Mouse (Mus musculus): Measurements from ENCODE around the gene Dhrs13. TPM values are rescaled to one million over a fixed set of nuclear protein-coding genes. Genes with fewer than 3 reads are reported as not detected.

Dhrs13 gene
- 10 to 100 TPM; 29.1 to 33.5 TPM for total RNA-seq (2021)

DNA sequence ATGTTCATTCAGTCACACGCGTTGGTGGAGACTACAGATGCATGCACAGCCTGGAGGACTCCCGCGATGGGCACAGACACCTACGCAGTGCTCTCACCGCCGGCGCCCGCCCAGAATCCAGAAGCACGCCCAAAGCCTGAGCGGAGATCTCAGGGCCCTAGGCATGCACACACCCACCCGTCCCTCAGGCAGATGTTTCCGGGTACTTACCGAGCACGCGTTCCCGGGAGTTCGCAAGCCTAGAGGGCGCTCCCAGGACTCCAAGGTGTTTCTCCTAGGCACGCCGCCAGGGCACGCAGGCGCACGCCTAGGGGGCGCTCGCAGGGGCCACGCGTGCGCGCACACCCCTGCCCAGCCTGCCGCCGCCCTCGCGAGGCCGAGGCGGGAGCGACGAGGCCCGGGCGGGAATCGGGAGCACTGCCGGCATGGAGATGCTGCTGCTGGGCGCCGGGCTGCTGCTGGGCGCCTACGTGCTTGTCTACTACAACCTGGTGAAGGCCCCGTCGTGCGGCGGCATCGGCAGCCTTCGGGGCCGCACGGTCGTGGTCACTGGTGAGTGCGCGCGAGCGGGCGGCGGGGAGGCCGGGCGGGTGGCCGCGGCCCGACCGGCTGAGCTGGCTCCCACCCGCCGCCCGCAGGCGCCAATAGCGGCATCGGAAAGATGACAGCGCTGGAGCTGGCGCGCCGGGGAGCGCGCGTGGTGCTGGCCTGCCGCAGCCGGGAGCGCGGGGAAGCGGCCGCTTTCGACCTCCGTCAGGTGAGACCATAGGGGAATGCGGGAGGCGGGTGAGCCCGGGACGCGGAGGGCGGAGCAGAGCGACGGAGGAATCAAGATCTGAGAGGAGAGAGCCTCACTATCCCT, at the start of gene Dhrs13:
TSS of gene Dhrs13 (plus strand) at position 334 of the 862 bp plus-strand sequence.
- peak; percentile 91 for DNase-seq
- intact Hi-C loops (cut with DNase I), result no loop called here

DNA sequence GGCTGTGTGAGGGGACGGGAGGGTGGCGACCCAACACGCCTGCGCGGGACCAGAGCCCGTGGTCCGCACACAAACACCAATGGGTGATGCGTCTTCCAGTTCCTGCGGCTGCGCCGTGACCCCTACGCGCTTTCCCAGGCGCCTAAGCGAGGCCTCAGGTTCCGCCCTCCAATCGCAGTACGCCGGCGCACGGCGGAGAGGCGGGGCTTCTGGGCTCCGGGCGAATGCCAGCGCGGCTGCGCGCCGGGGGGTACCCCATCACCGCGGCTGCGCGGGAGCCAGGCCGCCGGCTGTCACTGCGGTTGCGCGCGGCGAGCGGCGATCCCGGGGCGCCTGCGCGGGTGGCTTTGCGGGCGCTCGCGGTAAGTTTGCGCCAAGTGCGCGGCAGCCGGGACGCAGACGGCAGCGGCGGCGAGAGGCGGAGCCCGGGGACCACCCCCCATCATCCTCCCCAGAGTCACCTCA, 49.6 kb upstream of the Dhrs13 start, which contains the start of gene Phf12:
TSS of gene Phf12 (plus strand) at position 314 of the 465 bp plus-strand sequence.
- peak; percentile 100 for DNase-seq
- intact Hi-C loops (cut with DNase I), result no loop called here

DNA sequence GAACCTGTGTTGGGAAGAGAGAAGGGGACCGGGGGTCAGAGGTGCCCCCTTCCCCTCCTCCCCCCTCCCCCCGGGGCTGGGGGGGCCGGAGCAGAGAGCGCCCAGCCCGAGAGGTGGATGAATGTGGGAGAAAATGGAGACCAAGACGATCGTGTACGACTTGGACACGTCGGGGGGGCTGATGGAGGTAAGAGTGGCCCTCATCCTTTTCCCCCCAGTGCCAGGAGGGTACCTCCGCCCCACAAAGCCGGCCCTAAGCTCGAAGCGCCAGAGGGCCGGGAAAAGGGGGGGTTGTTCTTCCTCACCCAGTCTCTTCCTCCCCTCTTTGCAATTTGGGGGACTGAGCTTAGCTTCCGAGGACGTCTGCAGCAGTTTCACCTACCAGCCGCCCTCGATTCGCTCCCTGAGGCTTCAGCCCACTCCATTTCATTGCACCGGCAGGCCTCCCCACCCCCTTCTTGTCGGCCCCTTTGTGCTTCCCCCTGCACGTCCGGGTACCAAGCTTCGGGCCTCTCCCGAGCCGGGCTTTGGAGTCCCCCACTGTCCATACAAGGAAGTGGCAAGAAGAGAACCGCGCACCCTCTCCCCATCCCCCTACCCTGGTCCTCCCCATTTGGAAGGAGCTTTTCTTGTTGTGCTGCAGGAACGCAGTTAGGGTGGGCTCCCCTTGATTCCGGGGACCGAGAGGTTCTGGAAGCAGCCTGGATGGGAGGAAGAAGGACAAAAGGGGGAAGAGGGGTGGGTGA, 48.7 kb upstream of the Dhrs13 start:
- intact Hi-C loops (cut with DNase I), result no loop called here
- peak; percentile 60 for DNase-seq

DNA sequence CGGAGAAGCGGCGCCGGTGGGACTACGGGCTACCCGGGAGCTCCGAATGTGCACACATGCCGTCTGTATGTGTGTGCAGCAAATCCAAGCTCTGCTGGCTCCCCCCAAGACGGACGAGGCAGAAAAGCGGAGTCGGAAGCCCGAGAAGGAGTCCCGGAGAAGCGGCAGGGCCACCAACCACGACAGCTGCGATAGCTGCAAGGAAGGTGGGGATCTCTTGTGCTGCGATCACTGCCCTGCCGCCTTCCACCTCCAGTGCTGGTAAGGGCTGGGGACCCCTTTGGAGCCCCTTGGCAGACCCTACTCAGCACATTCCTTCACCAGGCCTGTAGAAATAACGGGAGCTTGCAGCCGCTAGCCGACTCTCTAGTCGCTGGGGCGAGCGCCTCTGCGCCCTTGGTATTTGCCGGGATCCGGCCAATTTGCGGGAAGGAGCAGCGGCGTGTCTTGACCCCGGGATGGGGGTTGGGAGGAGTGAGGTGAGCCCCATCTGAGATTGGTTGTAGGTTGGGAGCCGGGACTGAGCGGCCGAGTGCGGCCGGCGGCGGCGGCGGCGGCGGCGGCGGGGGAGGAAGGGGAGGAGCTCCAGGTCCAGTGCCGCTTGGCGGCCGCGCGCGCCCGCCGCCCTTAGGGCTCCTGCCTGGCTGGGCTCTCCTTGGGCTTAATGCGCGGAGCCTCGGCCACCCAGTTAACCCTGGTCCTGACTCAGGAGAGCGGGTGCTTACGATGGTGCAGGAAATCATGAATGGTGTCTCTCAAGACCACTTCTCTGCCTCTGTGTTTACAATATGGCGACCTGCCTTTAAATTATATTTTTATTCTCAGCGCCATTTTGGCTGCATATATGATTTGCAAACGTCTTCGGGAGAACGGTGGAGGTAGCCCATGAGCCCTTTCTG, 47.9 kb upstream of the Dhrs13 start:
- intact Hi-C loops (cut with DNase I), result no loop called here
- peak; percentile 68 for DNase-seq

DNA sequence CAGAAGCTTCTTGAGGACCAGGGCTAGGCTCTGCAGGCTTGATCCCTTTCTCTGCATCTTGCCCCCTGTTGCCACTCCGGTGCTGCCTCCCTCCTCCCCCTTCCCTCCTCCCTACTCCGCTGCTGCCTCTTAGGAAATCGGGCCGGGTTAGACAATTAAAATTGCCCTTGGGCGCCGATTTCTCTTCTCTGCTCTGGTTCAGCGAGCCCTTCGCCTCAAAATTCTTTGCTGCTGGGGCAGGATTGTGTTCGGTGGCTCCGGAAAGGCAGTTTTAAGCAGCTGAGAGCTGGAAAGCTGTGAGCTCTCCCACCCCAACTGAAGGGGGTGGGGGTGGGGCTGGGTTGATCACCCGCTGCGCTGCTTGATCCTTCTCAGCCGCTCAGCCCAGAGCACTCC, 47.2 kb upstream of the Dhrs13 start:
- peak; percentile 59 for DNase-seq
- intact Hi-C loops (cut with DNase I), result no loop called here

DNA sequence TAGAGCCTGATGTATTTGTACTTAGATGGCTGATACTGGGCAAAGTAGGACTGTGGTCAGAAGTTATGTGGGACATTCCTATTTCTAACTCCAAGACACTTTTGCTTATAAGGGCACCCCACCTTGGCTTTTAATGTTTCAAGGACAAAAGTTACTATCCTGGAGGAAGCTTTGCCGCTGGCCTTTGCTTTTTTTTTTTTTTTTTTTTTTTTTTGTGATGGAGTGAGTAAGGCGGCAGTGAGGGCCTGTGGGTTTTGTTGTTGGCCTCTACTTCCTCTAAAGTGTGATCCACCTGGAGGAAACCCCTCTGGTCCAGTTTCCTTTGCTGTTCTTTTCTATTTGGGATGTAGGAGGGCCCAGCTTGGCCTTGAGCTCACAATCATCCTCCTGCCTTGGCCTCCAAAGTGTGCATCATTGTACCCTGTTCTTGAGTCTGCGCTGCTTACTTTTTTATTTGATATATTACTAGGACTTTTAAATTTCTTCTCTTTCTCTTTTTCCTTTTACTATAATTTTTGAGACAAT, 46.5 kb upstream of the Dhrs13 start:
- intact Hi-C loops (cut with DNase I), result no loop called here
- no peak for DNase-seq

DNA sequence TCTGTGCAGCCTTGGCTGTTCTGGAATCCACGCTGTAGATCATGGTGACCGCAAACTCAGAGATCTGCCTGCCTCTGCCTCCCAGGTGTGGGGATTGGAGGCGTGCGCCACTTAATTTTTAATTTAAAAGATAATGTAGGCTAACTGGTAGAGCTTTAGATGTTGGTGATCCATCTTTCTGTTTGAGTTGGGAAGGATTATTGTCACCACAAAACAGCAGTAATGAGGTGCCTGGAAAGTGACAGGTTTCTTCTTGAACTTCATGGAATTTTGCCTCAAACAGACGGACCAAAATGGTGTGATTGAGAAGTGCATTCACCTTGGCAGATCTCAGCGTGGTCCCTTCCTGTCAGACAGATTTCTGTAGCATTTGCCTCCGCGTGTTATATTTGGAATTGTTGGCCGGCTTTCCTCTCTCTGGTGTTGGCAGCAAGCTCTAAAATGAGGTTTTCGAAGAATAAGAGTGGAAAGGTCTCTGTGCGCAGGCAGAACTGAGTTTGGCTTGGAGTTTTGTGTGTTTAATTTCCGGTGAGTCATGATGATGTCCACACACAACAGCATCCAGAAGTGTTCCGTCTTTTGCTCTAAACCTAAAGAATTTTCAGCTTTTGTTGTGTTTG, 42.9 kb upstream of the Dhrs13 start:
- intact Hi-C loops (cut with DNase I), result no loop called here
- DNase-seq, result no peak

DNA sequence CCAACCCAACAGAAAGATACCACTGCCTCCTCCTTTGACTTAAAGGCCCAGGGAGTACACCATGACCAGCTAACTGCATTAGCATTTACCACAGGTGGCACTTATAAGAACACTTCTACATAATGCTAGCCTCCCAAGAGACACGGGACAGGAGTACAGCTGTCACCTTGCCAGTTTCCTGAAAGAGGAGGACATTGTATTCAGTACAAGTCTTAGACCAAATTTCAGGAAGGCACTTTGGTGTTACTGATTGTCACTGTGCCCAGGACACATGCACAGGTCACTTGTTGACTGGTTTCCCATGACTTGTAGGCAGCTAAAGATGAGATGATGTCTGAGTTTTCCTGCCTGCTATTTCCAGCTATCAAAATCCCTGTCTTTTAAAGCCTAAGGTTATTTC, 36.5 kb upstream of the Dhrs13 start:
- DNase-seq, result no peak
- intact Hi-C loops (cut with DNase I), result no loop called here

DNA sequence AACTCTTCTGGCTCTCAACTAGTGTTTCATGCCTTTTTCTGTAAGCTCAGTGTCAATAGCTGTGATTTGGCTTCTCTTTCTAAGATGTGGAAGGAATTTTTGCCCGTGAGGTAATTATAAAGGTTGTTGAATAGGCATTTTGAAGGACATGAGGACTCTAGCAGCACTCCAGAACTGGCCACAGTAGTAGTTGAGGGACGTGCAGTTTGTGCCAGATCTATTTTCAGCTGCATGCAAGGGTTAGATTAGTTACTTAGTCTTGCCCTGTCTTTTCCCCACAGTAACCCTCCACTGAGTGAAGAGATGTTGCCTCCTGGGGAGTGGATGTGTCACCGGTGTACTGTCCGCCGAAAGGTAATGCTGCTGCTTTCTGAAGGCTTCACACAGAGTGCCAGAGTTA, 25.6 kb upstream of the Dhrs13 start:
- intact Hi-C loops (cut with DNase I), result no loop called here
- no peak for DNase-seq

DNA sequence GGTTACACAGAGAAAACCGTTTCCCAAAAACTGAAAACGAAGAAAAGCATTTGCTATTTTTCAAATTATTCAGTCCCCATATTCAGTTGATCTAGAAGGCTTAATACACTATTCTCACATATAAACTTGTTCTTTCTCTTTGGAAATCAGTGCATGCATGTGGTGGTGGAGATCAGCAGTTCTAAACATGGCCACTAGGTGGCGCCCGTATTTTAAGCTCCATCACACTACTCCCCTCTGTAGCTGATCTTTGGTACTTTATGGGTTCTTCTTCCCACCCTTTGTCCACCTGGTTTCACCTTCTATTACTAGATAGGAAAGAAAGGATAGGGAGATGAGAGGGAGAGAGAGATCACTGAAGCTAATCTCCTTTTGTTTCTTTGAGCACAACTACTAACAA, 12.4 kb upstream of the Dhrs13 start:
- peak; percentile 74 for DNase-seq
- intact Hi-C loops (cut with DNase I), result no loop called here

DNA sequence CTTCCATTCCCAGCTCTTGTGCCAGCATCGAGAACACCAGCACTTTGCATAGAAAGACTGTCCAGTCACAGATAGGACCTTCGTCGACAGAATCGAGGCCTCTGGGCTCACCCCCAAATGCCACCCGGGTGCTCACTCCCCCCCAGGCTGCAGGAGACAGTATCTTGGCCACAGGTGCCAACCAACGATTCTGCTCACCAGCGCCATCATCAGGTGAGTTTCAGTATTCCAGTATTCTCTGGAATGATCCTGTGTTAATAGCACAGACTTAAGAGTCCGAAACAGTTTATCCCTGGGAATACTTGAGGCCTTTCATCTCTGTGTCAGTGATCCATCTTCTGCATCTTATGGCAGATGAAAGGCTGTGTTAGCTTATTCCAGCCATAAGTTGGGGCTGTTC, 8.5 kb upstream of the Dhrs13 start:
- DNase-seq, result no peak
- intact Hi-C loops (cut with DNase I), result no loop called here

DNA sequence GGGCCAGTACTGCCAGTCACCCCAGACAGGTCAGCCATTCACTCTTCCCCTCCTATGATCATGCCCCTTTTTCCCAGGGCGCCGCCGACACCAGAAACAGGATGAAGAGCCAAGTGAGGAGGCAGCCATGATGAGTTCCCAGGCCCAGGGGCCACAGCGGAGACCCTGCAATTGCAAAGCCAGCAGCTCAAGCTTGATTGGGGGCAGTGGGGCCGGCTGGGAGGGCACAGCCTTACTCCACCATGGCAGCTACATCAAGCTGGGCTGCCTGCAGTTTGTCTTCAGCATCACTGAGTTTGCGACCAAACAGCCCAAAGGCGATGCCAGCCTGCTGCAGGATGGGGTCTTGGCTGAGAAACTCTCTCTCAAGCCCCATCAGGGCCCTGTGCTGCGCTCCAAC, 2.8 kb upstream of the Dhrs13 start:
- no peak for DNase-seq
- intact Hi-C loops (cut with DNase I), result no loop called here

DNA sequence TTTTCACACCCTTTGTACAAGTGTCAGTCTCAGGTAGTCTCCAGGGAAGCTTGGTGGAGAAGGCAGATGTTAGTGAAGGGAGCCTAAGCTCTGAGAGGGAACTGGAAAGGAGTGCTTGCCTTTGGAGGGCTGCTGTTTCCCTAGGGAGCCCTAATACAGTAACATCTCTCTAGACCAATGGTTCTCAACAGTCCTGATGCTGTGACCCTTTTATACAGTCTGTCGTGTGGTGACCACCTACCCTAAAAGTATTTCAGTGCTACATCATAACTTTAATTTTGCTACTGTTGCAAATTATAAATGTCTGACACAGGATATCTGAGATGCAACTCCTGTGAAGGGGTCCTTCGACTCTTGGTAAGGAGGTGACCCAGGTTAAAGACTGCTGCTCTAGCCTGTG, 1.5 kb upstream of the Dhrs13 start:
- DNase-seq, result no peak
- intact Hi-C loops (cut with DNase I), result no loop called here

DNA sequence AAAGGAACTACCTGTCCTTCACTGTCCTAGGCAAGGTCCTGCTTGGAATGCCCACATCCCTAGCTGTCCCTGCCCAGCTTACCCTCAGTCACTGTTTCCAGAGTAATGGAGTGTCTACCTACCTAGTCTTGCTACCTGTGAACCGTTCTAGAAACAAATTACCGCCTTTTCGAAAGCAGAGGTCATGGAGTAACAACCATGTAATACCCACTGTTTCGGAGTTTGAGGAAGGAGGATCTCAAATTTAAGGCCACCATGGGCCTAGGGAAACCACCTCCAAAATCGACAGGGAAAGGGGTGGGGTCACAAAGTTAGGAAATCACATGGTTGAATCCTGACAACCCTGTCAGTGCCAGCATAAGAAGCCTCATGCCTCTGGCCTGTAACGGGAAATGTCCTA, 691 bp upstream of the Dhrs13 start:
- intact Hi-C loops (cut with DNase I), result no loop called here
- no peak for DNase-seq

DNA sequence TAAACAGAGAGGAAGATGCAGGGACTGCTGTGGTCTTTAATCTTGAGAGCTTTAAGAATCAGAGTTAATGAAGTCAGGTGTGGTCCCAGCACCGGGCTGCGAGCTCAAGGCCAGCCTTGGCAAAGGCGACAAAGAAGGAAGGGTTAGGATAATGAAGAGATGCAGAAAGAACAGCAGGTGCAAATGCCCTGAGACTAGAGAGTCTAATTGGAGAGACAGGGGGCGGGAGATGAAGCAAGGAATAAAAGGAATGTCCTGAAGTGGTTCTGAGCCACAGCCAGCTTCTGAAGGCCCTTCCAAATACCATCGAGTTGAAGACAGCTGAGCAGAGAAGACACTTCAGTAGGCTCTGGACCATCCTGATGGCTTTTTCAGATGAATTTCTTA, 722 bp downstream of the Dhrs13 start:
- DNase-seq, result no peak
- intact Hi-C loops (cut with DNase I), result no loop called here

DNA sequence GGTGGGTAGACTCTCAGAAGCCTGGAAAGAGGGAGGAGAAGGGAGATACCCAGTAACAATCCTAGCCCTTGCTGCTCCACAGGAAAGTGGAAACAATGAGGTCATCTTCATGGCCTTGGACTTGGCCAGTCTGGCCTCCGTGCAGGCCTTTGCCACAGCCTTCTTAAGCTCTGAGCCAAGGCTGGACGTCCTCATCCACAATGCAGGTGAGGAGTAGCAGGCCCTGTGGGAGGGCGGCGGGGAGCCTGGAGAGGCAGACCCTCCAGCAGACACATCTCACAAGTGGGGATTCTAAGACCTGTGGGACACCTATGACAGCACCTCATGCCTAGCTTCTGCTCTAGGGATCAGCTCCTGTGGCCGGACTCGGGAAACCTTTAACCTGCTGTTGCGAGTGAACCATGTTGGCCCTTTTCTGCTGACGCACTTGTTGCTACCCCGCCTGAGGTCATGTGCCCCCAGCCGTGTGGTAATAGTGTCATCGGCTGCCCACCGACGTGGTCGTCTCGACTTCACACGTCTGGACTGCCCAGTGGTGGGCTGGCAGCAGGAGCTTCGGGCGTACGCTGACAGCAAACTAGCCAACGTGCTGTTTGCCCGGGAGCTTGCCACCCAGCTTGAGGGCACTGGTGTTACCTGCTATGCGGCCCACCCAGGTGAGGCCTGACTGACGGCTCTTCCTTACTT, 2.0 kb downstream of the Dhrs13 start:
- intact Hi-C loops (cut with DNase I), result no loop called here

DNA sequence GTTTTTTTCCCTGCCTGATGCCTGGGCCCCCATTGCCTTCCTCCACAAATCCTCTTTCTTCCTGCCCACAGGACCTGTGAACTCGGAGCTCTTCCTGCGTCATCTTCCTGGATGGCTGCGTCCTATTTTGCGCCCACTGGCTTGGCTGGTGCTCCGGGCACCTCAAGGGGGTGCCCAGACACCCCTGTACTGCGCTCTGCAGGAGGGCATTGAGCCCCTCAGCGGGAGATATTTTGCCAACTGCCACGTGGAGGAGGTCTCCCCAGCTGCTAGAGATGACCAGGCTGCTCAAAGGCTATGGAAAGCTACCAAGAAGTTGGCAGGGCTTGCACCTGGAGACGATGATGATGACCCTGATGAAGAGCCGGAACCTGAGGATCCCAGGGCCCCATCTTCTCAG, 4.7 kb downstream of the Dhrs13 start:
- intact Hi-C loops (cut with DNase I), result loop anchor here (5.0 kb wide), 1 partner anchor 141 kb away; the partner anchor contains the start of genes Nek8 and Tlcd1
- no peak for DNase-seq

More for the DNA sequence above, 2.0 kb downstream of the Dhrs13 start:
- DNase-seq, result no peak

DNA sequence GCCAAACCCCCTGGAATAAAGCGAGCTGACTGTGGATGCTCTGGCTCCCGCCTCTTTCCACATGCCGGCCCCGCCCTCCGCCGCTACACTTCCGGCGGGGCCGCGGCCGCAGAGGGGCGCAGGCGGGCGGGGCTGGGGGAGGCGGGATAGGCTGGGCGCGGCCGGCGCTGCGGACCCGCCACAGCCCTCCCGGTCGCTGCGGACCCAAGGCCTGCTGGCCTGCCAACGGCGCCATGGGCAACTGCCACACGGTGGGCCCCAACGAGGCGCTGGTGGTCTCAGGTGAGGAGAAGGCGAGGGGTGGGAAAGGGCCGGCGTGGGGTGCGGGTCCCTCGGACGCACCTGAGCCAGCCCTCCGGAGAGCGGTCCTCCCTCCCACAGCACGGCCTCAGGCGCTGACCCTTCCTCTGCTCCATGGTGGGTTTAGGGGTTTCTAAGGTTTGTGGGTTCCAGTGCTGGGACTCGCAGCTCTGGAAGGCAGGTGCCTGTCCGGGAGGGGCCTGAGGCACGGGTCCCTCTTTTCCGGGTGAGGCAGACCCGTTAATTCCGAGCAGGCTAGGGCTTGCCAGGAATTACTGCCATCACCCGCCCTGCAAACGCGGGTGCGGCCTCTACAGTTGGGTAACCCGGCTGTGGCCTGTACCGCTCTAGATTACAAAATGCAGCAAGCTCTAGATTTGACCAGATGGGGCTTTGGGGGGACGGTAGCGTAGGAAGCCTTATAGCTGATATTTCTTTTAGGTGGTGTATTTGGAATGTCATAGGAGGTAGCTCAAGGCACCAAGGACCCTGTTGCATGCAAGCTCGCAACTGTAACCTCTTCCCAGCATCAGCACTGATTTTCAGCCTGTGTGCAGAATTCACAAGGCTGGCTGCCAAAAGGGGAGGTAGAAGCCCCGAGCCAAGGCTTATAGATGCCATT, 6.0 kb downstream of the Dhrs13 start, which contains the start of gene Flot2:
TSS of gene Flot2 (plus strand) at position 101 of the 922 bp plus-strand sequence.
- intact Hi-C loops (cut with DNase I), result loop anchor here (5.0 kb wide), 1 partner anchor 139 kb away; the partner anchor contains the start of genes Nek8 and Tlcd1

More for the DNA sequence above, 6.0 kb downstream of the Dhrs13 start, which contains the start of gene Flot2:
- peak; percentile 69 for DNase-seq

Measured in left cerebral cortex, postnatal 4 days (tissue).